Mouse (Mus musculus) bone marrow, adult 2 months (tissue): ENCODE measurements around the gene Tmem52b.

Experiments used
- CTCF ChIP-seq: fragments of 200-500 bp; IDR thresholded peaks from 2 replicates; pipeline ENCODE4 v1.5.1; 2011; ENCODE audit warnings: low read length, control low read depth; ENCODE audit not compliant: control insufficient read depth, insufficient read depth
- POLR2A ChIP-seq: fragments of 200-500 bp; IDR thresholded peaks from 2 replicates; pipeline ENCODE4 v1.6.1; 2011; ENCODE audit warnings: low read depth, mild to moderate bottlenecking, control low read depth, low read length, borderline replicate concordance; ENCODE audit not compliant: control insufficient read depth

- TF ChIP-seq CTCF (no peak; the same call in 1 of the 2 replicates), POLR2A (no peak)
These were observed 34.9 kb downstream of the Tmem52b start for GRCm38 (mm10) chr6:129547277-129547676.
